Mouse (Mus musculus) ES-Bruce4 (cell line): ENCODE measurements around the gene Adpgk.

Experiments
- CTCF ChIP-seq: IDR thresholded peaks from one replicate; pipeline ENCODE4 v1.8.1; 2011; ENCODE audit warnings: low read depth, low read length
- EP300 ChIP-seq: IDR thresholded peaks from 2 replicates; pipeline ENCODE4 v1.6.1; 2011; ENCODE audit warnings: low read depth, low read length; ENCODE audit not compliant: insufficient read depth

- TF ChIP-seq CTCF: peak; percentile 56
- no peak for TF ChIP-seq EP300
Measured at GRCm38 (mm10) chr9:59266332-59266731, 25.0 kb upstream of the Adpgk start.
